Mouse (Mus musculus) large intestine, adult 2 months (tissue): Measurements from ENCODE around the gene Bsph2. TPM values are rescaled to one million over a fixed set of nuclear protein-coding genes. Genes with fewer than 3 reads are reported as not detected.

ENCODE experiments used
- DNase-seq: peaks from one replicate; pipeline ENCODE4 v3.0.0-alpha.2; 2012; ENCODE audit warnings: low read depth, low spot score
- WGBS: fragments of 180-500 bp; shearing (Covaris S2); methylation state at CpG from one replicate; pipeline ENCODE4 v1.1.7; 2018; 5-methylcytosine and 5-hydroxymethylcytosine counted together
- polyA plus RNA-seq: library from polyadenylated mRNA; depleted of rRNA; stranded (reverse); fragments of >200 nt; gene quantifications from 2 replicates; pipeline ENCODE4 v1.2.3, GENCODE M21; 2012; rRNA removed

Bsph2 gene
- polyA plus RNA-seq, result not detected in 2 replicates

DNA sequence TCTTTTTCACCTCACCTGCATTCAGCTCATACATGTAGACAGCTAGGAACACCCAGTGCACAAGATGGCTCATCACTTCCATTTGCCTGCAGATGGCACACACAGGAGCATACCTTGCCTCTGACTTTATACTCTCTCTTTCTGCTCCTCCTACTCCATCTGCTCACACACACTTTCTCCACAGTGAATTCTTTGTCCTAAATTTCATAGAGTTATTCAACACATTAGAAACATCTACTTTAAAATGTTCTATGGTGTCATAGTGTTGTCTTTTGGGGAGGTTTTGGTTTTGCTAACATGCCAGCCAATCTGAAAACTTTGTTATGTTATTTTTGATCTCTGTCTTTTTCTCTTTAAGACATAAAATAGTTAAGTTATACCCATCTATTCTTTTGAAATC, at the start of gene Bsph2:
Gene Bsph2, minus strand, starts transcription at position 101 of the 400 bp plus-strand sequence.
- no peak for DNase-seq

DNA sequence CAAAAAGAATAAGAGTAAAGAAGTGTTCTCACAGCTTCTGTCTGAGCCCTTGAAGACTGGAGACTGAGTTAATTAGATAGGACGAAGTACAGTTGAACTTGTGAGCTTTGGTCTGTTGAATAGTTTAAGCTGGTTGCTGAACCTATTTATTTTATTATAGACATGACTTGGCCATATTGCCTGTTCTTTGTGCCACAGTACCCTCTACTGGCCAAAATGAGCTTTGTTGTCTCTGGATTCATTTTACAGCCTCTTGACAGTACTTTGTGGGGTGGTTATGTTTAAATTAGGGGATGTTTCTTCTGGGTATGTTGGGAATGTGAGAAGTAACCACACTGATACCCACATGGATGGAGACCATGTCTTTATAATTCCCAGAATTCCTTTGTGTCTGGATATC, 59.3 kb downstream of the Bsph2 start:
- no peak for DNase-seq
- WGBS, result 23% methylated on average over 1 of the region's 1 CpGs

Other genes starting within 250 kb of the Bsph2 start
- gene Pla2g4c, start 246.4 kb downstream of the Bsph2 start, polyA plus RNA-seq, result 2.9 and 3.0 TPM in 2 replicates
- not detected in 2 replicates for gene Cabp5, start 172.9 kb downstream of the Bsph2 start, polyA plus RNA-seq
- not detected in 2 replicates for gene Bsph1, start 120.2 kb downstream of the Bsph2 start, polyA plus RNA-seq
- not detected in 2 replicates for gene Sult2a5, start 52.9 kb upstream of the Bsph2 start, polyA plus RNA-seq
- gene Sult2a2, start 162.4 kb upstream of the Bsph2 start, polyA plus RNA-seq, result not detected in 2 replicates